Mouse (Mus musculus): Measurements from ENCODE around the gene Gpr146. TPM values are rescaled to one million over a fixed set of nuclear protein-coding genes. Genes with fewer than 3 reads are reported as not detected.

Gpr146 gene
- polyA plus RNA-seq, 1 experiment from 2014 or later, result 13.4 TPM

DNA sequence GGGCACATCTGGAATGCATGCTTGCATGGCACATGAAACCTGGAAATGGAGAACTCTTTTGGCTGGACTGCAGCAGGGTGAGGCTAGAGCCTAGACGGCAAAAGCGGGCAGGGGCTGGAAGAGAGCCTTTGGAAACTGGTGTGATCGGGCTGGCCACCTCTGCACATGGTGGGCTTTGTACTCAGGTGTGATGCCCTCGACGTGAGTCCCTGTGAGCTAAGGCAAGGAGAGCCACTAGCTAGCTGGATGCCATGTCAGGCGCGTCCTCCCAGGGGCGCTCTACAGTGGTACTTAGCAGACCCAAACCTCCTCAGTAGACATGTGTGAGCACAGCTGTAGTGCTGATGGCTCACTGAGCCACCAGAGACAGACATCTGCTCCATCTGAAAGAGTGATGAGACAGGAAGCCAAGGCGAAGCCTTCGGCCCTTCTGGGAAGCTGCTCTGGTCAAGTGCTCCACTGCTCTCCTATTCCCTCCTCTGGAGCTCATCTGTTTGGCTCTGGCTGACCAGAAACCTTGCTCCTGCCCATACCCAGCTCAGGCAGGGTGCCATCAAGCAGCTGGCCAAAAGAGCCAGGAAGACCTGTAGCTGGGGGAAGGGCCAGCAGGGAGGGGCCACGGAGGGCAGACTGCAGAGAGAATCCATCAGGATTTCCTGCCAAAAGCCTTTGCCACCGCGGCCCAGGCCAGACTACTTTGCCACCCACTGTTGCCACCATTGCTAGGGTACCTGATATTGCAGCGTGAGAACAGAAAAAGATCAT is 29.8 kb downstream of the Gpr146 start:
- H3K27ac ChIP-seq (ENCODE audit: low read depth, low read length), result no peak overlapping the region
- no peaks in the 10 kb centered on the region for H3K27me3 ChIP-seq (replicated peaks; ENCODE audit: control insufficient read depth, insufficient read depth, low read length)
- peaks cover 29% of the 10 kb centered on the region for H3K4me1 ChIP-seq (replicated peaks; ENCODE audit: control insufficient read depth, insufficient read depth, low read length)
- H3K4me2 ChIP-seq, result peak overlapping the region; percentile 22; the same call in 1 of the 2 replicates
- H3K9ac ChIP-seq (ENCODE audit: low read depth, low read length), result no peak overlapping the region
- no peak for ATAC-seq (replicated peaks; ENCODE audit: low FRiP score)
- 80% methylated on average over 14 of the region's 14 CpGs for WGBS
- H3K4me3 ChIP-seq (ENCODE audit: low read depth, low read length), result no peak overlapping the region
- no peaks in the 10 kb centered on the region for H3K9me3 ChIP-seq (ENCODE audit: control insufficient read depth, low read length)
- no peak for DNase-seq (ENCODE audit: low spot score)
- H3K36me3 ChIP-seq (ENCODE audit: control insufficient read depth, insufficient read depth, low read length), result no peaks in the 10 kb centered on the region

DNA sequence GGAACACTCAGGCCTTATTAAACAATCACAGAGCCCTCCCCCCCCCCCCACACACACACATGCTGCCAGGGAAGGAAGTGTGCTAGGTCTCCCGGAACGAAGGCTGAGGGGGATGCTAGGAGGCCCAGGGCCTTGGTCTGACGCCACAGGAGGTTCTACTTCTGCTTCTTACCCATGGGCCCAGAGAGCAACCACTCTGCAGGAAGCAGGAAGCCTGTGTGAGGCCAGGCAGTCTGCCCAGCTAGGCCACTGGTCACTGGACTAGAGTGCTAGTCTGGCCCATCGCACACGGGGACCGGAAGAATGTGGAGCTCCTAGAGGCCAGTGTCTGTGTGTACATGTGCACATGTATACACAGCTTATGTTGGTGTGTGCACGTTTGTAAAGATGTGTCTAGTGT is 31.0 kb downstream of the Gpr146 start:
- ATAC-seq (replicated peaks; ENCODE audit: low FRiP score), result no peak
- Histone ChIP-seq H3K27me3 (replicated peaks; ENCODE audit: control insufficient read depth, insufficient read depth, low read length) (no peaks in the 10 kb centered on the region), H3K4me1 (replicated peaks; ENCODE audit: control insufficient read depth, insufficient read depth, low read length) (peaks cover 29% of the 10 kb centered on the region), H3K9ac (ENCODE audit: low read depth, low read length) (no peak overlapping the region; the same call in 1 of the 2 replicates), H3K9me3 (ENCODE audit: control insufficient read depth, low read length) (no peaks in the 10 kb centered on the region), H3K4me2 (no peak overlapping the region; the same call in 1 of the 2 replicates), H3K27ac (ENCODE audit: low read depth, low read length) (no peak overlapping the region; the same call in 1 of the 2 replicates), H3K36me3 (ENCODE audit: control insufficient read depth, insufficient read depth, low read length) (no peaks in the 10 kb centered on the region), H3K4me3 (ENCODE audit: low read depth, low read length) (no peak overlapping the region)
- DNase-seq (ENCODE audit: low spot score), result no peak
- WGBS, result 60% methylated on average over 7 of the region's 7 CpGs

- H3K36me3 ChIP-seq (ENCODE audit: control insufficient read depth, insufficient read depth, low read length), result no peaks in the 10 kb centered on the region
- 77% methylated on average over 12 of the region's 12 CpGs for WGBS
- H3K27ac ChIP-seq (ENCODE audit: low read depth, low read length), result no peak overlapping the region
- ATAC-seq (replicated peaks; ENCODE audit: low FRiP score) (no peak), DNase-seq (ENCODE audit: low spot score) (no peak)
- no peaks in the 10 kb centered on the region for H3K9me3 ChIP-seq (ENCODE audit: control insufficient read depth, low read length)
- peaks cover 21% of the 10 kb centered on the region for H3K4me1 ChIP-seq (replicated peaks; ENCODE audit: control insufficient read depth, insufficient read depth, low read length)
- no peaks in the 10 kb centered on the region for H3K27me3 ChIP-seq (replicated peaks; ENCODE audit: control insufficient read depth, insufficient read depth, low read length)
- no peak overlapping the region for H3K4me2 ChIP-seq
- no peak overlapping the region for H3K4me3 ChIP-seq (ENCODE audit: low read depth, low read length)
- H3K9ac ChIP-seq (ENCODE audit: low read depth, low read length), result no peak overlapping the region
These were observed 31.9 kb downstream of the Gpr146 start for GRCm38 (mm10) chr5:139409412-139409811.

GRCm38 (mm10) chr5:139410056-139410455 is 32.6 kb downstream of the Gpr146 start:
- no peak overlapping the region for H3K4me3 ChIP-seq (ENCODE audit: low read depth, low read length)
- H3K36me3 ChIP-seq (ENCODE audit: control insufficient read depth, insufficient read depth, low read length), result peaks cover 4% of the 10 kb centered on the region; the same call in 1 of the 2 replicates
- DNase-seq (ENCODE audit: low spot score) (no peak), ATAC-seq (replicated peaks; ENCODE audit: low FRiP score) (no peak)
- WGBS, result 76% methylated on average over 4 of the region's 4 CpGs
- H3K27ac ChIP-seq (ENCODE audit: low read depth, low read length), result no peak overlapping the region
- peaks cover 14% of the 10 kb centered on the region for H3K4me1 ChIP-seq (replicated peaks; ENCODE audit: control insufficient read depth, insufficient read depth, low read length)
- H3K9ac ChIP-seq (ENCODE audit: low read depth, low read length), result no peak overlapping the region
- no peaks in the 10 kb centered on the region for H3K9me3 ChIP-seq (ENCODE audit: control insufficient read depth, low read length)
- H3K27me3 ChIP-seq (replicated peaks; ENCODE audit: control insufficient read depth, insufficient read depth, low read length), result no peaks in the 10 kb centered on the region
- H3K4me2 ChIP-seq, result no peak overlapping the region

DNA sequence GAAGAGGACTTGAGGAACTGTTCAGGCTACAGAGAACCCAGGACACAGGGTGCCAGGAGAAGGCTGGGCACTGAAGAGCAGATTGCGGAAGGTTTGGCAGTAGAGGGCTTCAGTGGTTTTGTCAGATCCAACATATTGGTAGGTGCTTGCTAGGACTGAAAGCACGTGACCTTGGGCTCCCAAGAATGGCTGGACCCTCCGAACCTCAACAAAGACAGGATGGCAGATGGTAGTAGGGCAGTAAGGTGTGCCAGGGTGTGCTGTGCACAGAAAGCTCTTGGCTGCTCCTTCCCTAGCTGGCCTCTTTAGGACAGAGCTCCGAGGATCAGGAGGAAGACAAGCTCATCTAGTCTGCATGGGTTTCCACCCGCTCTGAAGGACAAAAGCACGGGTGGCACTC is 33.6 kb downstream of the Gpr146 start:
- H3K4me1 ChIP-seq (replicated peaks; ENCODE audit: control insufficient read depth, insufficient read depth, low read length), result peaks cover 4% of the 10 kb centered on the region
- H3K27ac ChIP-seq (ENCODE audit: low read depth, low read length), result no peak overlapping the region
- no peak overlapping the region for H3K4me3 ChIP-seq (ENCODE audit: low read depth, low read length)
- no peaks in the 10 kb centered on the region for H3K9me3 ChIP-seq (ENCODE audit: control insufficient read depth, low read length)
- H3K9ac ChIP-seq (ENCODE audit: low read depth, low read length), result no peak overlapping the region
- 90% methylated on average over 6 of the region's 6 CpGs for WGBS
- peaks cover 4% of the 10 kb centered on the region; the same call in 1 of the 2 replicates for H3K36me3 ChIP-seq (ENCODE audit: control insufficient read depth, insufficient read depth, low read length)
- DNase-seq (ENCODE audit: low spot score) (no peak), ATAC-seq (replicated peaks; ENCODE audit: low FRiP score) (no peak)
- no peaks in the 10 kb centered on the region for H3K27me3 ChIP-seq (replicated peaks; ENCODE audit: control insufficient read depth, insufficient read depth, low read length)
- H3K4me2 ChIP-seq, result no peak overlapping the region

DNA sequence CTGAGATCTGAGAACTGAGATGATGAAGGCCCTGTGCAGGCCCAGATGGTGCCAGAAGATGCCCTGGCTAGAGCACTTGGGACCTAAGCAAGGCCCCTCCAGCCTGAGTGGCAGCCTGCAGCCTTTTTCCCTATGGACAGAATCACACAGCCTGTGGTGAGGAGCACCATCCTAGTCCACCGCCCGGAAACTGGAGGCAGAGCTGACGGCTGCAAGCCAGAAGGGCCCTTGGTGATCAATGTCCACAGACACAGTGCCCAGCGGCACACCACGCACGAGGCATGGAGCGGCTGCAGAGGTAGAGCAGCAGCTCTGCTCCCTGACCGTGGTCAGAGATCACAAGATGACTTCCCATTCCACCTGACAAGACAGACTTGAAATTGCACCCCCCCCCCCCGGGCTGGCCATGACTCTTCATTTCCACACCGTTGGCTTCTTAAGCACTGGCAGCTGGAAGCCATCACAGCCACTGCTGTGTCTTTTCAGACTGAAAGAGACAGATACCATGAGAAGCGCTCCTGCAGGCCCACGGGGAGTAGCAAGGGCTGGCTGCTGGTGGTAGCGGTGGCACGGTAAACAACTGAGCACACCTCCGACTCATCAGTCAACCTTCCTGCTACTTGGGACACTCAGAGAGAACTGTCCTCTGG is 34.3 kb downstream of the Gpr146 start:
- ATAC-seq (replicated peaks; ENCODE audit: low FRiP score) (no peak), DNase-seq (ENCODE audit: low spot score) (no peak)
- 70% methylated on average over 15 of the region's 15 CpGs for WGBS
- Histone ChIP-seq H3K9ac (ENCODE audit: low read depth, low read length) (no peak overlapping the region), H3K4me2 (no peak overlapping the region), H3K4me3 (ENCODE audit: low read depth, low read length) (no peak overlapping the region), H3K4me1 (replicated peaks; ENCODE audit: control insufficient read depth, insufficient read depth, low read length) (peaks cover 2% of the 10 kb centered on the region; the same call in 1 of the 2 replicates), H3K27me3 (replicated peaks; ENCODE audit: control insufficient read depth, insufficient read depth, low read length) (no peaks in the 10 kb centered on the region), H3K9me3 (ENCODE audit: control insufficient read depth, low read length) (no peaks in the 10 kb centered on the region), H3K36me3 (ENCODE audit: control insufficient read depth, insufficient read depth, low read length) (peaks cover 4% of the 10 kb centered on the region; the same call in 1 of the 2 replicates), H3K27ac (ENCODE audit: low read depth, low read length) (no peak overlapping the region)

DNA sequence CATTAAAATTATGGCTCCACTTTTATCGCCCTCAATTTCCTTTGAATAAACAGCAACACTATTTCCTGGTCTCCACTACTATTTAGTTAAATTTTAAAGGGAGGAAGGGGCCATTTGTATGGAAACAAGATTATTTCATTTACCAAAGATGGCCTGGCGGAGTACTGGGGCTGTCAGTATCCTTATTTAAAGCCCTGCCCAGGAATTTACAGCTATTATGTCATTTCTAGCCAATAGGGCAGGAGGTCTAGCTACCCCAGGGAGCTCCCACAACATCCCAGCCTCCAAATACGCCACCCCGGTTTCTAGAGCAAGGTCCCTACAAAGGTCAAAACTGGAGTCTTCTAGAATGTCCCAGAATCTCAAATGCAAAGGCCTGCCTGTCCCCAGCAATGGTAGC is 36.0 kb downstream of the Gpr146 start:
- Histone ChIP-seq H3K4me1 (replicated peaks; ENCODE audit: control insufficient read depth, insufficient read depth, low read length) (no peaks in the 10 kb centered on the region; the same call in 1 of the 2 replicates), H3K4me2 (no peak overlapping the region), H3K4me3 (ENCODE audit: low read depth, low read length) (no peak overlapping the region), H3K9me3 (ENCODE audit: control insufficient read depth, low read length) (no peaks in the 10 kb centered on the region), H3K36me3 (ENCODE audit: control insufficient read depth, insufficient read depth, low read length) (peaks cover 4% of the 10 kb centered on the region; the same call in 1 of the 2 replicates), H3K27ac (ENCODE audit: low read depth, low read length) (no peak overlapping the region), H3K27me3 (replicated peaks; ENCODE audit: control insufficient read depth, insufficient read depth, low read length) (no peaks in the 10 kb centered on the region), H3K9ac (ENCODE audit: low read depth, low read length) (no peak overlapping the region)
- DNase-seq (ENCODE audit: low spot score), result no peak
- ATAC-seq (replicated peaks; ENCODE audit: low FRiP score), result no peak
- 83% methylated on average over 4 of the region's 4 CpGs for WGBS

DNA sequence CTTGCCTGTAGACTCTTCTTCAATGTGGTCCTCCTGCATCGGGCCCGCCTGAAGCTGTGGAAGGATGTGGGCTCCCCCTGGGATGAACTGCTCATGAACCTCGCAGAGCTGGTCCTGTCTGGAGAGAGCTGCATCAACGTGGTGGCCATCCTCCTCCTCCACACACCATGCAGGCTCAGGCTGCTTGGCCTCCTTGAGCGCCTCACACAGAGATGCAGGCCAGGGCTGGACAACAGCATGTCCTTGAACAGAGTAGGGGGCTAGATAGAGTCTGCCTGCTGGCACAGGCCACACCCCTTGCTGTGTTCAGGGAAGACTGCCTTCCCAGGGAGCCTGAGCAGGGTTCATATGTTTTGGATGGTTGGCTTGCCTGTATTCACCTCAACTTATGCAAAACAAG is 37.5 kb downstream of the Gpr146 start:
- H3K27ac ChIP-seq (ENCODE audit: low read depth, low read length), result no peak overlapping the region
- ATAC-seq (replicated peaks; ENCODE audit: low FRiP score), result no peak
- peaks cover 4% of the 10 kb centered on the region; the same call in 1 of the 2 replicates for H3K36me3 ChIP-seq (ENCODE audit: control insufficient read depth, insufficient read depth, low read length)
- no peaks in the 10 kb centered on the region for H3K27me3 ChIP-seq (replicated peaks; ENCODE audit: control insufficient read depth, insufficient read depth, low read length)
- no peak for DNase-seq (ENCODE audit: low spot score)
- no peak overlapping the region for H3K4me2 ChIP-seq
- WGBS, result 85% methylated on average over 5 of the region's 5 CpGs
- H3K9ac ChIP-seq (ENCODE audit: low read depth, low read length), result no peak overlapping the region
- H3K4me1 ChIP-seq (replicated peaks; ENCODE audit: control insufficient read depth, insufficient read depth, low read length), result no peaks in the 10 kb centered on the region
- no peak overlapping the region for H3K4me3 ChIP-seq (ENCODE audit: low read depth, low read length)
- no peaks in the 10 kb centered on the region for H3K9me3 ChIP-seq (ENCODE audit: control insufficient read depth, low read length)
